Mouse (Mus musculus): ENCODE data around the gene Eif3a.

Eif3a gene

GRCm38 (mm10) chr19:60790551-60791161 is at the start of gene Eif3a:
Gene Eif3a (minus strand): TSS chr19:60790658.
- WGBS, result under 1% methylated on average over 57 of the region's 57 CpGs

- 80% methylated on average over 1 of the region's 1 CpGs for WGBS
These were observed 47.3 kb upstream of the Eif3a start for GRCm38 (mm10) chr19:60837747-60838146.

GRCm38 (mm10) chr19:60818677-60819076 is 28.2 kb upstream of the Eif3a start:
- 83% methylated on average over 6 of the region's 6 CpGs for WGBS

GRCm38 (mm10) chr19:60813133-60813532 is 22.7 kb upstream of the Eif3a start:
- 92% methylated on average over 6 of the region's 6 CpGs for WGBS

GRCm38 (mm10) chr19:60812036-60812389 is 21.6 kb upstream of the Eif3a start:
- WGBS, result 5% methylated on average over 10 of the region's 10 CpGs

- 1% methylated on average over 45 of the region's 45 CpGs for WGBS
These were observed 20.9 kb upstream of the Eif3a start, which contains the start of gene Fam45a for GRCm38 (mm10) chr19:60811098-60812035. Gene Fam45a (plus strand): TSS chr19:60811585.

- 98% methylated on average over 2 of the region's 2 CpGs for WGBS
These were observed 19.5 kb upstream of the Eif3a start for GRCm38 (mm10) chr19:60809927-60810326.

GRCm38 (mm10) chr19:60804903-60805302 is 14.4 kb upstream of the Eif3a start:
- 57% methylated on average over 2 of the region's 2 CpGs for WGBS

GRCm38 (mm10) chr19:60799867-60800569 is 9.6 kb upstream of the Eif3a start:
- WGBS, result 83% methylated on average over 7 of the region's 7 CpGs

GRCm38 (mm10) chr19:60797415-60797814 is 7.0 kb upstream of the Eif3a start:
- 90% methylated on average over 2 of the region's 2 CpGs for WGBS

- 88% methylated on average over 2 of the region's 2 CpGs for WGBS
These were observed 4.8 kb upstream of the Eif3a start for GRCm38 (mm10) chr19:60795244-60795643.

GRCm38 (mm10) chr19:60793170-60793707 is 2.8 kb upstream of the Eif3a start:
- 75% methylated on average over 2 of the region's 2 CpGs for WGBS

GRCm38 (mm10) chr19:60791164-60791563 is 706 bp upstream of the Eif3a start:
- WGBS, result 14% methylated on average over 9 of the region's 9 CpGs

GRCm38 (mm10) chr19:60789919-60790506 is 445 bp downstream of the Eif3a start:
- WGBS, result under 1% methylated on average over 46 of the region's 60 CpGs

- 1% methylated on average over 7 of the region's 7 CpGs for WGBS
These were observed 1.0 kb downstream of the Eif3a start for GRCm38 (mm10) chr19:60789452-60789851.

GRCm38 (mm10) chr19:60788214-60788960 is 2.1 kb downstream of the Eif3a start:
- 25% methylated on average over 6 of the region's 6 CpGs for WGBS

- 23% methylated on average over 2 of the region's 2 CpGs for WGBS
These were observed 2.9 kb downstream of the Eif3a start for GRCm38 (mm10) chr19:60787465-60788150.

- 58% methylated on average over 1 of the region's 1 CpGs for WGBS
These were observed 5.7 kb downstream of the Eif3a start for GRCm38 (mm10) chr19:60784712-60785111.

- WGBS, result 49% methylated on average over 3 of the region's 3 CpGs
These were observed 8.4 kb downstream of the Eif3a start for GRCm38 (mm10) chr19:60782034-60782433.

- 89% methylated on average over 6 of the region's 6 CpGs for WGBS
These were observed 17.1 kb downstream of the Eif3a start for GRCm38 (mm10) chr19:60773366-60773765.

Measured in cerebral cortex, adult 2 months (tissue).